Mouse (Mus musculus): ENCODE measurements at regions not wholly inside any gene's neighbourhood (a gene's known extent, or its start where the extent isn't known, plus 50 kb on each side); places are given as distances from the start of the nearest gene placed in this dataset.

DNA sequence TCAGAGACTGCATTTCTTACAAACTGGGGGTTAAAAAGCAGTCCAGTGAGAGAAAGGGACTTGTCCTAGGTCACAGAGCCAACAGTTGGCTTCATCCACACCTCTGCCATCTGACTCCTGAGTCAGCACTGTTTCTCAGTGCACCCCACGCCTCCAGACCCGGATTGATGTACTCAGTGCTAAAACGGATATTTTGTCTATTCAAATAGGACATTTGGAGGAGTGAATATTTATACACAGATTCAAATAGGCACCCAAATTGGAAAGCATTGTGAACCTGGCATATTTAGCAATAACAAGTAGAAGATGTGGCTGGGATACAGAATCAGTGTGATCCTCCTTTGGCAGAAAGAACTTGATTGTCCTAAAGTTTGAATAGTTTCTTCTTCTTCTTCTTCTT, 154.5 kb upstream of the Nmur2 start:
- TF ChIP-seq POLR2A (IDR thresholded peaks at IDR 0.05; ENCODE audit: insufficient read depth, low read depth, low read length) (no peak), CTCF (IDR thresholded peaks at IDR 0.05; ENCODE audit: insufficient read depth, low read depth, low read length) (no peak)

Measured in olfactory bulb, adult 2 months (tissue).